8 mouse cellular contexts compared by ENCODE assay signal in genomic region chr5:137630602-137631001, GRCm38 (mm10). TPM values are rescaled to one million over a fixed set of nuclear protein-coding genes. Genes with fewer than 3 reads are reported as not detected.
DNase-seq lines count a peak whose midpoint lies in the region; ATAC-seq lines count a peak whose summit lies in the region.

No protein-coding gene starts in this region.

- H3K27me3 ChIP-seq in midbrain, embryonic 14.5 days (ENCODE audit: control insufficient read depth, insufficient read depth, low read length): no peaks in the 10 kb centered on the region

- peak overlapping the region; percentile 82 for H3K4me3 ChIP-seq in brown adipose tissue, adult 24 weeks (ENCODE audit: insufficient read depth, low read depth, low read length)
- no peak overlapping the region for H3K4me3 ChIP-seq in midbrain, embryonic 14.5 days (replicated peaks; ENCODE audit: low read depth, low read length)

- DNase-seq in gastrocnemius, adult 18-20 months (ENCODE audit: low spot score): peak; percentile 36
- no peak for DNase-seq in gastrocnemius, postnatal 36 days
- peak; percentile 55 to 58 for DNase-seq in heart, postnatal 10 days
- DNase-seq in kidney, postnatal 4 days: peak; percentile 67 to 77
- DNase-seq in midbrain, embryonic 14.5 days: no peak
- no peak for DNase-seq in cerebellum, postnatal 36 days
- no peak for DNase-seq in c-Kit-positive CD71-positive TER-119-positive erythroid progenitor cells, embryonic 14.5 days (ENCODE audit: low spot score)

- H3K4me1 ChIP-seq in brown adipose tissue, adult 24 weeks (ENCODE audit: control insufficient read depth, insufficient read depth, insufficient read length, low read length): peaks cover 16% of the 10 kb centered on the region
- H3K4me1 ChIP-seq in midbrain, embryonic 14.5 days (ENCODE audit: control insufficient read depth, insufficient read depth, low read length): peaks cover 25% of the 10 kb centered on the region

- intact Hi-C loops in gastrocnemius, postnatal 36 days (cut with DNase I): no loop called here
- intact Hi-C loops in heart, postnatal 10 days (cut with DNase I): loop anchor here (2.0 kb wide), 1 partner anchor 30 kb away; the partner anchor contains the start of gene Mospd3

- H3K9ac ChIP-seq in midbrain, embryonic 14.5 days (replicated peaks; ENCODE audit: low read length): no peak overlapping the region; the same call in 1 of the 2 replicates

- peak overlapping the region; percentile 78 for H3K27ac ChIP-seq in brown adipose tissue, adult 24 weeks (replicated peaks; ENCODE audit: low read depth, low read length)
- H3K27ac ChIP-seq in midbrain, embryonic 14.5 days (replicated peaks; ENCODE audit: low read depth, low read length): no peak overlapping the region

- WGBS in midbrain, embryonic 14.5 days: 45% methylated on average over 3 of the region's 3 CpGs

- peak overlapping the region; percentile 92 for H3K4me2 ChIP-seq in midbrain, embryonic 14.5 days (ENCODE audit: low read length)

- peaks cover 22% of the 10 kb centered on the region for H3K36me3 ChIP-seq in midbrain, embryonic 14.5 days (ENCODE audit: control insufficient read depth, insufficient read depth, low read length)

- no peaks in the 10 kb centered on the region for H3K9me3 ChIP-seq in midbrain, embryonic 14.5 days (ENCODE audit: control insufficient read depth, low read length)

- ATAC-seq in midbrain, embryonic 14.5 days (ENCODE audit: low FRiP score, low TSS enrichment): no peak

RNA-seq across cellular contexts. Expression of gene Gm20605, which starts 1.6 kb away (rescaled TPM):
- total RNA-seq in gastrocnemius, adult 18-20 months (2021): 1 to 10 TPM; 1.0 to 2.2 TPM
- 1 to 10 TPM; 2.0 to 2.9 TPM for total RNA-seq in gastrocnemius, postnatal 36 days (2021)
- 0.95 and 2.3 TPM in 2 replicates for polyA plus RNA-seq in brown adipose tissue, adult 24 weeks (2012; ENCODE audit: insufficient read depth, insufficient read length, missing spikeins)
- 1 to 10 TPM; 5.0 to 5.9 TPM for total RNA-seq in heart, postnatal 10 days (2021)
- 4.4 and 6.0 TPM in 2 replicates for polyA plus RNA-seq in midbrain, embryonic 14.5 days (2014; fragmentation: Nextera tagmentation; extraction: Ambion mirVana)

RNA-seq across cellular contexts. Expression of gene Lrch4, which starts 1.7 kb away (rescaled TPM):
- total RNA-seq in gastrocnemius, adult 18-20 months (2021): 10 to 100 TPM; 15.0 to 18.0 TPM
- total RNA-seq in gastrocnemius, postnatal 36 days (2021): 10 to 100 TPM; 13.6 to 13.8 TPM
- 11.5 and 13.6 TPM in 2 replicates for polyA plus RNA-seq in brown adipose tissue, adult 24 weeks (2012; ENCODE audit: insufficient read depth, insufficient read length, missing spikeins)
- 10 to 100 TPM; 20.2 to 21.7 TPM for total RNA-seq in heart, postnatal 10 days (2021)
- 18.1 and 21.9 TPM in 2 replicates for polyA plus RNA-seq in midbrain, embryonic 14.5 days (2014; fragmentation: Nextera tagmentation; extraction: Ambion mirVana)

RNA-seq across cellular contexts. Expression of gene Fbxo24, which starts 1.8 kb away (rescaled TPM):
- under 1 TPM in 1 of 2 experiments, not detected in 1; 0.21 TPM for total RNA-seq in gastrocnemius, adult 18-20 months (2021)
- total RNA-seq in gastrocnemius, postnatal 36 days (2021): not detected
- polyA plus RNA-seq in brown adipose tissue, adult 24 weeks (2012; ENCODE audit: insufficient read depth, insufficient read length, missing spikeins): not detected in 2 replicates
- under 1 TPM; 0.20 to 0.29 TPM for total RNA-seq in heart, postnatal 10 days (2021)
- polyA plus RNA-seq in midbrain, embryonic 14.5 days (2014; fragmentation: Nextera tagmentation; extraction: Ambion mirVana): 0.09 and 0.18 TPM in 2 replicates

RNA-seq across cellular contexts. Expression of gene Sap25, which starts 10.5 kb away (rescaled TPM):
- total RNA-seq in gastrocnemius, adult 18-20 months (2021): 1 to 10 TPM; 2.6 to 3.0 TPM
- total RNA-seq in gastrocnemius, postnatal 36 days (2021): 1 to 10 TPM; 2.3 to 2.7 TPM
- polyA plus RNA-seq in brown adipose tissue, adult 24 weeks (2012; ENCODE audit: insufficient read depth, insufficient read length, missing spikeins): 2.0 TPM in 1 of 2 replicates, not detected in the other
- total RNA-seq in heart, postnatal 10 days (2021): 1 to 10 TPM; 3.2 to 3.9 TPM
- 4.1 and 5.6 TPM in 2 replicates for polyA plus RNA-seq in midbrain, embryonic 14.5 days (2014; fragmentation: Nextera tagmentation; extraction: Ambion mirVana)

RNA-seq across cellular contexts. Expression of gene Irs3, which starts 14.9 kb away (rescaled TPM):
- total RNA-seq in gastrocnemius, adult 18-20 months (2021): under 1 TPM; 0.59 to 0.90 TPM
- total RNA-seq in gastrocnemius, postnatal 36 days (2021): under 1 TPM; 0.47 to 0.48 TPM
- 22.0 and 26.4 TPM in 2 replicates for polyA plus RNA-seq in brown adipose tissue, adult 24 weeks (2012; ENCODE audit: insufficient read depth, insufficient read length, missing spikeins)
- total RNA-seq in heart, postnatal 10 days (2021): under 1 TPM; 0.24 to 0.35 TPM
- polyA plus RNA-seq in midbrain, embryonic 14.5 days (2014; fragmentation: Nextera tagmentation; extraction: Ambion mirVana): not detected in 2 replicates

Comparison
In these comparisons a context has a peak if more than half of its experiments do, and no peak if none do; other contexts are left out.
1. DNase-seq: peak in gastrocnemius, adult 18-20 months (single experiment), heart, postnatal 10 days (2 of 2) and kidney, postnatal 4 days (2 of 2); none in gastrocnemius, postnatal 36 days (0 of 2), midbrain, embryonic 14.5 days (single experiment), cerebellum, postnatal 36 days (0 of 2) and c-Kit-positive CD71-positive TER-119-positive erythroid progenitor cells, embryonic 14.5 days (single experiment).